Mouse (Mus musculus) ES-E14 (cell line): ENCODE results near the gene Slu7.

Experiments used
- CHD2 ChIP-seq: IDR thresholded peaks from 2 replicates; pipeline ENCODE4 v1.6.1; 2014; ENCODE audit warnings: mild to moderate bottlenecking, low read depth, low read length, inconsistent platforms
- MAFK ChIP-seq: IDR thresholded peaks from 2 replicates; pipeline ENCODE4 v1.6.1; 2014; ENCODE audit warnings: mild to moderate bottlenecking, low read depth, low read length, inconsistent platforms; ENCODE audit not compliant: insufficient read depth
- ZC3H11A ChIP-seq: IDR thresholded peaks from 2 replicates; pipeline ENCODE4 v1.6.1; 2012; ENCODE audit warnings: low read depth, mild to moderate bottlenecking, inconsistent platforms, low read length, borderline replicate concordance

DNA sequence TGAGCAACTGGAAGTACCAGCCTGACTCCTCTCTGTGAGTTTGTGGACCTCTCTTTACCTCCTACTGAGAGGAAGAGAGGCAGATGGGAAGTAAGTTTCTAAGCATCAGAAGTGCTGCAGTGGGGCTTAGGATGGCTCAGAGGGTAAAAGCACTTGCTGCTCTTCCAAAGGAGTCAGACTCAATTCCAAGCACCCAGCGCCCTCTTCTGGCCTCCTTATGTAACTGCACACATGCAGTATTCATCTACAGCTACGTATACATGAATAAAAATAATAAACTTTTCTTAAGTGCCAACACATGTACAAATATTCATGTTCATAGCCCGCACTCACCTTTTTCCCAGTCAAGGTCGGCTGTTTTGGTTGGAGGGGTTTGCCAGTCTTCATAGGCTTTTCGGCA, 9.2 kb upstream of the Slu7 start:
- TF ChIP-seq CHD2 = no peak
- no peak for TF ChIP-seq MAFK
- TF ChIP-seq ZC3H11A = 0 out of 2 replicates have a peak, but pooled peaks have one; percentile 8
